Mouse (Mus musculus): ENCODE results near the gene Fmo1. TPM values are rescaled to one million over a fixed set of nuclear protein-coding genes. Genes with fewer than 3 reads are reported as not detected.

Gene Fmo1
- 10 to 100 TPM; 24.5 to 26.8 TPM for total RNA-seq (2021)
- long read RNA-seq, experiment 1, partial matches to known transcripts: 9 of 17 reads
- long read RNA-seq, experiment 1, other reads (novel, unspliced or antisense): 7 of 17 reads
- long read RNA-seq, experiment 2, partial matches to known transcripts: 12 of 22 reads
- long read RNA-seq, experiment 2, other reads (novel, unspliced or antisense): 7 of 22 reads

- no peak for DNase-seq
Measured at GRCm38 (mm10) chr1:162866280-162866681, at the start of gene Fmo1. Gene Fmo1 (minus strand): TSS chr1:162866610.

GRCm38 (mm10) chr1:162914932-162915556 is 48.6 kb upstream of the Fmo1 start:
- DNase-seq: no peak

- DNase-seq: no peak
Measured at GRCm38 (mm10) chr1:162912085-162912484, 45.7 kb upstream of the Fmo1 start.

- DNase-seq: no peak
Measured at GRCm38 (mm10) chr1:162901879-162902278, 35.5 kb upstream of the Fmo1 start.

GRCm38 (mm10) chr1:162897838-162898811 is 31.7 kb upstream of the Fmo1 start, which contains the start of gene Fmo2:
Gene Fmo2 (minus strand): TSS chr1:162898726.
- DNase-seq: no peak

- DNase-seq: peak; percentile 79
Measured at GRCm38 (mm10) chr1:162895900-162896299, 29.5 kb upstream of the Fmo1 start.

GRCm38 (mm10) chr1:162893014-162893413 is 26.6 kb upstream of the Fmo1 start:
- no peak for DNase-seq

- DNase-seq: no peak
Measured at GRCm38 (mm10) chr1:162891980-162892451, 25.6 kb upstream of the Fmo1 start.

GRCm38 (mm10) chr1:162888646-162889045 is 22.2 kb upstream of the Fmo1 start:
- DNase-seq: no peak

- DNase-seq: no peak
Measured at GRCm38 (mm10) chr1:162887644-162888043, 21.2 kb upstream of the Fmo1 start.

- DNase-seq: no peak
Measured at GRCm38 (mm10) chr1:162886138-162886816, 19.9 kb upstream of the Fmo1 start.

- DNase-seq: no peak
Measured at GRCm38 (mm10) chr1:162882681-162883080, 16.3 kb upstream of the Fmo1 start.

- DNase-seq: peak; percentile 67
Measured at GRCm38 (mm10) chr1:162879595-162880369, 13.4 kb upstream of the Fmo1 start.

GRCm38 (mm10) chr1:162875091-162875490 is 8.7 kb upstream of the Fmo1 start:
- DNase-seq: no peak

GRCm38 (mm10) chr1:162871701-162872311 is 5.4 kb upstream of the Fmo1 start:
- no peak for DNase-seq

- DNase-seq: no peak
Measured at GRCm38 (mm10) chr1:162870978-162871377, 4.6 kb upstream of the Fmo1 start.

- DNase-seq: no peak
Measured at GRCm38 (mm10) chr1:162867396-162867795, 986 bp upstream of the Fmo1 start.

- DNase-seq: no peak
Measured at GRCm38 (mm10) chr1:162865493-162865830, 948 bp downstream of the Fmo1 start.

GRCm38 (mm10) chr1:162864816-162865492 is 1.5 kb downstream of the Fmo1 start:
- no peak for DNase-seq

GRCm38 (mm10) chr1:162864279-162864678 is 2.1 kb downstream of the Fmo1 start:
- no peak for DNase-seq
